Mouse (Mus musculus) forebrain, postnatal 0 days (tissue): ENCODE measurements around the gene Alkbh3. TPM values are rescaled to one million over a fixed set of nuclear protein-coding genes. Genes with fewer than 3 reads are reported as not detected.

Source experiments
- ATAC-seq: fragments of 200-750 bp; cut with Nextera tagmentation; 2 replicates; pipeline ENCODE4 v1.8.0; 2017; ENCODE audit warnings: mild to moderate bottlenecking, moderate library complexity
- DNase-seq: peaks from one replicate; pipeline ENCODE4 v3.0.0-alpha.2; 2015
- H3K27ac ChIP-seq: fragments of 300-500 bp; sonication (generic); 2 replicates; pipeline ENCODE4 v1.5.1; 2014; ENCODE audit warnings: low read depth, mild to moderate bottlenecking, antibody characterized with exemption, low read length, moderate library complexity, mixed read lengths
- H3K27me3 ChIP-seq: fragments of 300-500 bp; sonication (generic); 2 replicates; pipeline ENCODE4 v1.6.1; 2014; ENCODE audit warnings: mild to moderate bottlenecking, low read length, mixed read lengths; ENCODE audit not compliant: insufficient read depth
- H3K36me3 ChIP-seq: fragments of 300-500 bp; sonication (generic); 2 replicates; pipeline ENCODE4 v1.6.1; 2014; ENCODE audit warnings: mild to moderate bottlenecking, moderate library complexity; ENCODE audit not compliant: insufficient read depth
- H3K4me1 ChIP-seq: fragments of 300-500 bp; sonication (generic); 2 replicates; pipeline ENCODE4 v1.6.1; 2014; ENCODE audit warnings: antibody characterized with exemption; ENCODE audit not compliant: insufficient read depth
- H3K4me2 ChIP-seq: fragments of 300-500 bp; sonication (generic); 2 replicates; pipeline ENCODE4 v1.6.1; 2014; ENCODE audit warnings: low read depth, mild to moderate bottlenecking, moderate library complexity
- H3K4me3 ChIP-seq: fragments of 300-500 bp; sonication (generic); 2 replicates; pipeline ENCODE4 v1.5.1; 2014; ENCODE audit warnings: low read depth, low read length, mixed read lengths
- H3K9ac ChIP-seq: fragments of 300-500 bp; sonication (generic); 2 replicates; pipeline ENCODE4 v1.6.1; 2014; ENCODE audit warnings: mild to moderate bottlenecking
- H3K9me3 ChIP-seq: fragments of 300-500 bp; sonication (generic); 2 replicates; pipeline ENCODE4 v1.6.1; 2016; ENCODE audit warnings: low read length
- CTCF ChIP-seq: sonication (generic); IDR thresholded peaks from 2 replicates; pipeline ENCODE4 v1.5.1; 2016; ENCODE audit warnings: antibody characterized with exemption, control low read depth, low read depth
- WGBS: fragments of 180-500 bp; shearing (Covaris S2); extraction: QIAGEN DNeasy Blood & Tissue Kit; methylation state at CpG from one replicate; pipeline ENCODE4 v1.1.7; 2014; 5-methylcytosine and 5-hydroxymethylcytosine counted together
- polyA plus RNA-seq: library from polyadenylated mRNA; unstranded; fragments of >200 nt; fragmentation: Nextera tagmentation; extraction: Ambion mirVana; gene quantifications from 2 replicates; pipeline ENCODE4 v1.2.1, GENCODE M21; 2015
- total RNA-seq: library from RNA; depleted of rRNA; stranded (reverse); fragments of >200 nt; gene quantifications from 2 replicates; pipeline ENCODE4 v1.2.3, GENCODE M21; 2014; rRNA removed

Alkbh3 gene
- 36.2 and 53.1 TPM in 2 replicates for total RNA-seq
- polyA plus RNA-seq: 46.9 and 47.3 TPM in 2 replicates

- Histone ChIP-seq H3K27ac (peak within 1 kb of the TSS; percentile 67), H3K4me1 (peaks cover 9% of the 10 kb centered on the region), H3K27me3 (no peaks in the 10 kb centered on the region), H3K9ac (peak within 1 kb of the TSS; percentile 72), H3K4me2 (peak within 1 kb of the TSS; percentile 72), H3K36me3 (peaks cover 25% of the 10 kb centered on the region), H3K4me3 (peak within 1 kb of the TSS; percentile 69), H3K9me3 (no peaks in the 10 kb centered on the region)
- DNase-seq: peak; percentile 97
- peak; percentile 100 for ATAC-seq
- 5% methylated on average over 47 of the region's 47 CpGs for whole genome bisulfite sequencing
- no peak for TF ChIP-seq CTCF
Observed at GRCm38 (mm10) chr2:94010335-94011291, at the start of gene Alkbh3. Gene Alkbh3 (minus strand): TSS chr2:94010807.

- no peaks in the 10 kb centered on the region for H3K36me3 ChIP-seq
- no peaks in the 10 kb centered on the region for H3K4me1 ChIP-seq
- H3K9ac ChIP-seq: no peak overlapping the region
- no peak overlapping the region for H3K4me2 ChIP-seq
- no peaks in the 10 kb centered on the region for H3K27me3 ChIP-seq
- DNase-seq (no peak), ATAC-seq (no peak)
- 69% methylated on average over 5 of the region's 5 CpGs for WGBS
- H3K27ac ChIP-seq: no peak overlapping the region
- no peak overlapping the region for H3K4me3 ChIP-seq
- peak; percentile 66 for TF ChIP-seq CTCF
- H3K9me3 ChIP-seq: no peaks in the 10 kb centered on the region
Observed at GRCm38 (mm10) chr2:94059459-94059858, 48.9 kb upstream of the Alkbh3 start.

GRCm38 (mm10) chr2:94054813-94055212, 44.2 kb upstream of the Alkbh3 start:
- H3K9me3 ChIP-seq: no peaks in the 10 kb centered on the region
- no peak overlapping the region for H3K9ac ChIP-seq
- ATAC-seq: peak; percentile 96
- H3K4me3 ChIP-seq: no peak overlapping the region
- H3K4me2 ChIP-seq: no peak overlapping the region
- H3K27me3 ChIP-seq: no peaks in the 10 kb centered on the region
- H3K27ac ChIP-seq: no peak overlapping the region
- H3K4me1 ChIP-seq: no peaks in the 10 kb centered on the region
- H3K36me3 ChIP-seq: no peaks in the 10 kb centered on the region
- TF ChIP-seq CTCF: peak; percentile 87
- peak; percentile 72 for DNase-seq

DNA sequence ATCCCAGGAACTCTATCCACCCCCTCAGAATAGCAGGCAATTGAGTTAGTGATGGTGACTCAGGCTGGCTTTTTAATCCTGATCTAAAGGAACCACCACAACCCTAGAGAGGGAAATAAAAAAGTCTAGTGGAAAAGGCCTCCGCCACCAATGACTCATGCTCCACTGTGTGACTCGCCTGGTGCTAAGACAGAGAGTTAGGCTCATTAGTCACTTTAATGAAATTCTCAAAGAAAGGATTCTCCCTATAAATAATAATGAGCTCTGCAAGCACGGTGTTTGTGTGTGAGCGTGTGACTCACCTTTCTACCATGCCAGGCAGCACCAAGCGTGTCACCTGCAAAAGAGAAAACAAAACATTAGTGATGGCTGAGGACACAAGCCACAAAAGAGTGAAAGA, 41.3 kb upstream of the Alkbh3 start:
- ATAC-seq: peak; percentile 39; the same call in 1 of the 2 replicates
- H3K4me3 ChIP-seq: no peak overlapping the region
- no peak overlapping the region for H3K9ac ChIP-seq
- 61% methylated on average over 5 of the region's 5 CpGs for WGBS
- TF ChIP-seq CTCF: no peak
- DNase-seq: no peak
- no peaks in the 10 kb centered on the region for H3K9me3 ChIP-seq
- no peaks in the 10 kb centered on the region for H3K27me3 ChIP-seq
- peaks cover 15% of the 10 kb centered on the region; the same call in 1 of the 2 replicates for H3K4me1 ChIP-seq
- no peak overlapping the region for H3K4me2 ChIP-seq
- H3K36me3 ChIP-seq: no peaks in the 10 kb centered on the region
- H3K27ac ChIP-seq: no peak overlapping the region

GRCm38 (mm10) chr2:94050901-94051300, 40.3 kb upstream of the Alkbh3 start:
- no peak for TF ChIP-seq CTCF
- no peak overlapping the region for H3K9ac ChIP-seq
- H3K9me3 ChIP-seq: no peaks in the 10 kb centered on the region
- H3K4me2 ChIP-seq: no peak overlapping the region
- WGBS: 95% methylated on average over 3 of the region's 3 CpGs
- H3K4me1 ChIP-seq: peaks cover 15% of the 10 kb centered on the region; the same call in 1 of the 2 replicates
- ATAC-seq: no peak
- DNase-seq: no peak
- H3K27me3 ChIP-seq: no peaks in the 10 kb centered on the region
- no peaks in the 10 kb centered on the region for H3K36me3 ChIP-seq
- no peak overlapping the region for H3K4me3 ChIP-seq
- no peak overlapping the region for H3K27ac ChIP-seq

DNA sequence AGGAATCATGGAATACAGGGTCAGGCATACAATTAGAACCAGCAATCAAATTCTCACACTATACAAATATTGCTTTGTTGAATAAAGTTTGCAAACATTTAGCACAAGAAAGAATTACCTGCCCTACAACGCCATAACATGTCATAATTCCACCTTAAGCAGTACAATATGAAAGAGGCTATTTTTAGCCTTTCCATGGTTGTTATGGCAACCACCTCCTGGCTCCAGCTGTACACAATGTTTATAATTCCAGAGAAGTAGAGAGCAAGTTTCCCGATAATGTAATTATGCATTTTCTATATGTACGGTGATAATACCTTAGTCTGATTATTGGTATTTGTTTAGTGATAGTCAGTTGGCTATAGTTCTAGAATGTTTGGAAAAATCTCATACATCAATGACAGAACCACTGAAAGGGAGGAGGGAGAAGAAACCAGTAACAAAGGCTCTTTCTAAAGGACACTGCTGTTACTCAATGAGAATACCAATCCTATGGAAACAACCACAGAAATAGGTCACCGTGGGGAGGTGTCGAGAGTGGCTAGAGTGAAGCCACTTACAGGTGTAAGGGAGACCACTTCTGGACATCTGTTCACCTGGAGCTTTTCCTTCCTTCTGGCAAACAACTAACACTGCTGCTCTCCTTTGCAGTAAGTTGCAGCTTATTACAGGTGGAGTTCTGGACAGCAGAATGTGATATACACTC, 39.0 kb upstream of the Alkbh3 start:
- H3K27ac ChIP-seq: peak overlapping the region; percentile 69; the same call in 1 of the 2 replicates
- TF ChIP-seq CTCF: no peak
- H3K4me1 ChIP-seq: peaks cover 22% of the 10 kb centered on the region
- H3K9me3 ChIP-seq: no peaks in the 10 kb centered on the region
- DNase-seq (no peak), ATAC-seq (peak; percentile 62; the same call in 1 of the 2 replicates)
- no peak overlapping the region for H3K4me3 ChIP-seq
- H3K9ac ChIP-seq: no peak overlapping the region
- H3K27me3 ChIP-seq: no peaks in the 10 kb centered on the region
- H3K36me3 ChIP-seq: no peaks in the 10 kb centered on the region
- H3K4me2 ChIP-seq: no peak overlapping the region
- 48% methylated on average over 5 of the region's 5 CpGs for WGBS
